Mouse (Mus musculus): ENCODE data around the gene Cacna1s.

The Cacna1s gene

GRCm38 (mm10) chr1:136050312-136051012, 2.1 kb upstream of the Cacna1s start, which contains the start of gene Ascl5:
Ascl5 (plus strand) TSS chr1:136050804.
- peak; percentile 72 for DNase-seq (ENCODE audit: extremely low read depth, insufficient read length, low spot score)

DNA sequence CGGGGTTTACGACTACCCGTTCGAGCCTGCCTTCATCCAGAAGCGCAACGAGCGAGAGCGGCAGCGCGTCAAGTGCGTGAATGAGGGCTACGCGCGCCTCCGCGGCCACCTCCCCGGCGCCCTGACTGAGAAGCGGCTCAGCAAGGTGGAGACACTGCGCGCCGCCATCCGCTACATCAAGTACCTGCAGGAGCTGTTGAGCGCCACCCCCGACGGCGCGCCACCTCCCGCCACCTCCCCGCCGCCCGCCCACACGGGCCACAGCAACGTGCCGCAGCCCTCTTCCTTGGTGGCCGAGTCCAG, 1.6 kb upstream of the Cacna1s start:
- peak; percentile 19 for DNase-seq (ENCODE audit: extremely low read depth, insufficient read length, low spot score)

DNA sequence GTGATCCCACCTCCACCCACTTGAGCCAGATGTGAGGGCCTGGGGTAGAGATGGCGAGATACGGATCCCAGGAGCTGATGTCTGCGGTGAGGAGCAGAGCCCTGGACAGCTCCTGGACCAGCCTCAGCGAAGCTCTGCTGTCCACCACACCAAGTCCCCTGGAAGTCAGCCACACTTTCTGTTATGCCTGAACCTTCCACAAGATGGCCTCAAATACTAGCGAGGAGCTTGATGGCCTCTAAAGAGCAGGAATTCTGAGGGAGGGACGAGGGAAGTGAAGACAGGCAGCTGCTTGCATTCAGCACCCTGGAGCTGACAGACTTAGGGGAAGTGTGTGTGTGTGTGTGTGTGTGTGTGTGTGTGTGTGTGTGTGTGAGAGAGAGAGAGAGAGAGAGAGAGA, 1.1 kb upstream of the Cacna1s start:
- DNase-seq (ENCODE audit: extremely low read depth, insufficient read length, low spot score) = peak; percentile 51

DNA sequence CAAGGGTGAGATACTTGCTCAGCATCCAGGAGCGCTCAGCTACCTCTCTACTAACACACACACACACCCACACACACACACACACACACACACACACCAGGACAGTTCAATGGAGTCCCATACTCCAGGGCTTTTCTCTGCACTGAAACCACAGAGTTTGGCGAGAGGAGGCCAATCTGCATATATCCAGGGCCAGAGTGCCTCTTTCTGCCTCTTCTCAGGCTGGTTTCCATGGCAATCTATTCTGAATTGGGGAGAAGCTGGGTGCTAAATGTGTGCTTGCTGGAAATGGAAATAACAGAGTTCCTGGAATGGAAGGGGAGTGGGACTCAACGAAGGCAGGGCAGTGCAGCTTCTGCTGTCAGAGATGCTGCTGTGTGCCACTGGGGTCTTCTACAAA, 3.2 kb downstream of the Cacna1s start:
- DNase-seq (ENCODE audit: extremely low read depth, insufficient read length, low spot score) = no peak

GRCm38 (mm10) chr1:136058594-136058993, 6.0 kb downstream of the Cacna1s start:
- DNase-seq (ENCODE audit: extremely low read depth, insufficient read length, low spot score) = no peak

DNA sequence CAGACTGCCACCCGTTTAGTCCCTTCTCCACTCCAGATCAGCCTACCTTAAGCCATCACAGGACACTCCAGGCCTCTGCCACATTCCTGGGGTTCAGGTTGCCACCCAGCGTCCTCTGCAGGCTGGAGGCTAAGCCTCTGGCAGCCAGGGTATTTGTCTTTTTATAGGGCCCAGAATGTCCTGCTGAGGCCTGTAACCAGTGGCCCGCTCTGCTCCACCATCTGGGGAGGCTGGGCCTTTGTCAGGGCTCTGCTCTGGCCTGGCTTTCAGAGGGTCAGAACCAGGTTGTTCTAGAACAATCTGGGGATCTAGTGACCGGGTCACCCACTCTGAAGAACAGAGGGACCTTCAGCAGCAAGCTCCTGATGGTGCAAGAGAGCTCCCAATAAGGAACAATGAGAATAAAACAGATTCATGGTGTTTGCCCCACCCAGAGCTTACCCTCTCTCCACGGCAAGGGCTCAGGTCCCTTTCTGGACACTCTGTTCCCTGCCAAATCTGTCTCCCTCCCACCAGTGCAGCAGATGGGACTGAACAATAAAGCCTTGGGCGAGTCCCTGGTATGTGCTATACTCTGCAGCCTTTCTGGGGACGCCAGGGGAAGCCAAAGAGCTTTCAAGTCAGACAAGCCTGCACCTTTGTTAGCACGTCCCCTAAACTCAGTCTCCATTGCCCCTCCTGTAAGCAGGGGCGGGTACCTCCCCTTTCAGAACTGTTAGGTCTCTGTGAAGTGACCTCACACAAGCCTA, 8.7 kb downstream of the Cacna1s start:
- no peak for DNase-seq (ENCODE audit: extremely low read depth, insufficient read length, low spot score)

GRCm38 (mm10) chr1:136061790-136062141, 9.2 kb downstream of the Cacna1s start:
- DNase-seq (ENCODE audit: extremely low read depth, insufficient read length, low spot score) = no peak

GRCm38 (mm10) chr1:136063991-136064390, 11.4 kb downstream of the Cacna1s start:
- DNase-seq (ENCODE audit: extremely low read depth, insufficient read length, low spot score) = no peak

GRCm38 (mm10) chr1:136066621-136067020, 14.1 kb downstream of the Cacna1s start:
- DNase-seq (ENCODE audit: extremely low read depth, insufficient read length, low spot score) = no peak

DNA sequence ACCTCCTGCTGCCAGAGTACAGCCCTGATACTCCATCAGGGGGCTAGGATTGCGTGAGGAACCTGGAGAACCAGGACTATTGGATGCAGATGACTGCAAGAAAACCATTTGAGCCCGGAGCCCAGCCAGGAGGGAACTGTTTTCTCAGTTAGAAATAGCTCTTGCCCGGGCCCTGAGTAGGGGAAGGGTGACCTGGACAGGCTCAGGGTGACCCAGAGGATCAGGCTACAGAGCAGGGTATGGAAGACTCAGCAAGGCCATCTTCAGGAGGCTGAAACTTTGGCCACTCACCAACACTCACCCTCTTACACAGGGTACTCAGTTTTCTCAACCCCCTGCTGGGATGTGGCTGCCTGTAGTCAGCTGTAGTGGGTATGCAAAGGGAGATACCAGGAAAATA, 15.0 kb downstream of the Cacna1s start:
- no peak for DNase-seq (ENCODE audit: extremely low read depth, insufficient read length, low spot score)

GRCm38 (mm10) chr1:136076086-136076485, 23.5 kb downstream of the Cacna1s start:
- peak; percentile 16 for DNase-seq (ENCODE audit: extremely low read depth, insufficient read length, low spot score)

GRCm38 (mm10) chr1:136077656-136078055, 25.1 kb downstream of the Cacna1s start:
- DNase-seq (ENCODE audit: extremely low read depth, insufficient read length, low spot score) = no peak

DNA sequence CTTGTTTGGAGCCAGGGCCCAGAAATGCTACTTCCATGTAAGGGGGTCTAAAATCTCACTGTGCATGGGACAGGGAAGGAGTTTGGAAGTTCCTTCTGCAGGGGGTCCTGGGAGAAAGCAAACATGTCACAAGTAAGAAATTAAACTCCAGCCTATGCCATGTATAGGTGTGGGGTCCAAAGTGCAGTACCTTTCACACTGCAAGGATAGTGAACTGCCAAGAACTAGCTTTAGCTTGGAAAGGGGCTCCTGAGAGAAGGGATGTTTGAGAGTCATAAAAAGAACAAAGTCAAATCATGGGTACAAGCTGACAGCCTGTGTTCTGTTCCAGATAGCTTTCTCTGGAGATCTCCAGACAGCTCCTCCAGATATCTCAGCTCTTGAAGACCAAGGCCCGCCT, 28.6 kb downstream of the Cacna1s start:
- no peak for DNase-seq (ENCODE audit: extremely low read depth, insufficient read length, low spot score)

DNA sequence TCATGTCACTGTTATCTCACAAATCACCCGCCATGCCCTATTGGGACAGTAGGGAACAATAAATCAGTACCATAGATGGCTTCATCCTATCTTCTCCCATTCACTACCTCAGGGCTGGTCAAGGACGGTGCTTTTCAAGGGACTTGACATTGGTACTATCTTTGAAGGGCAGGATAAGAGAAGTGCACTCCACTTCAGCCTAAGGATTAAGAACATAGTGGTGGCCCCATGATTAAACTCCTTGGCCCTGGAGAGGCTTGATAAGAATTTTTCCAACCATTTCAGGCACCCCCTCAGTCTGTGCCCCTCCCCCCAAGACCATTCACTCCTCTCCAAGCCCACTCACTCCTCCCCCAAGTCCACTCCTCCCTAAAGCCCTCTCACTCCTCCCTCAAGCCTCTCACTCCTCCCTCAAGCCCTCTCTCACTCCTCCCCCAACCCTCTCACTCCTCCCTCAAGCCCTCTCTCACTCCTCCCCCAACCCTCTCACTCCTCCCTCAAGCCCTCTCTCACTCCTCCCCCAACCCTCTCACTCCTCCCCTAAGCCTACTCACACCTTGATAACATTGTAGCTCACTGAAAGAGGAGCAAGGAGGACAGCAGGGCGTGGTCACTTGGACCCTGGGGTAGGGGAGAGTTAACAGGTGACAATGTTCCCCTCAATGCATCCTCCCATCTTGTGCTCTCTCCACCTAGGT, 33.6 kb downstream of the Cacna1s start:
- no peak for DNase-seq (ENCODE audit: extremely low read depth, insufficient read length, low spot score)

GRCm38 (mm10) chr1:136089368-136090165, 37.0 kb downstream of the Cacna1s start:
- no peak for DNase-seq (ENCODE audit: extremely low read depth, insufficient read length, low spot score)

DNA sequence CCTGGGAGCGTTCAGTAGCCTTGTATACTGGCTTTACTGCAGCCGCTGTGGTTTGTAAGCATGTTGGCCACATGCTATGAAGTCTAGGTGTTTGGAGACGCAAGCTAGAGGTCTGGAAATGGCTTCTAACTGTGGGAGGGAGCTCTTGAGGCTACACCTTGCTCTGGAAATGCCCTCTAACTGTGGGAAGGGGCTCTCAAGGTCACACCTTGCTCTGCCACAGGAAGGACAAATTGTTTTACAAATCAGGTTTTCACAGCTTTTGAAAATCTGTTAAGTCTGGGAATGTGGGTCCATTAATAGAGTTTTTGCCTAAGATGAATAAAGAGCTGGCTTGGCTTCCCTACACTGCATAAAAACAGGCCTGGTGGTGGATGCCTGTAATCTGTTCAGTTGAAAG, 41.2 kb downstream of the Cacna1s start:
- DNase-seq (ENCODE audit: extremely low read depth, insufficient read length, low spot score) = no peak

- DNase-seq (ENCODE audit: extremely low read depth, insufficient read length, low spot score) = no peak
These were observed 42.3 kb downstream of the Cacna1s start for GRCm38 (mm10) chr1:136094807-136095206.

DNA sequence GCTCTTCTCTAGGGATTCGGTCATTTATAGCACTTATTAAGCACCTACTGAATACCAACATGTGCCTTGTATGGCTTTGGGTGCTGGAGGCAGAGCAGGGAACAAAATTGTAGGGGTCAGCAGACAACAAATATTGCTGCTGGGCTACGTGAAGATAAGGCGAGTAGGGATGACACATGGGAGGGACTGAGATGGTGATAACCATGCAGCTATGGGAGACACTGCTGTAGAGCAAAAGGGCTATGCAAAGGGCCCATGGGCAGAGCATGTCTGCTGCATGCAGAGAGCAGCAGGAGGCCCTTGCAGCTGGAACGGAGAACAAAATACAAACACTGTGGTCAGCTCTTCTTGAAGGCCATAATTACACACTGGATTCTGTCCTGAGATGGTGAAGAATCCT, 49.5 kb downstream of the Cacna1s start:
- DNase-seq (ENCODE audit: extremely low read depth, insufficient read length, low spot score) = no peak

DNA sequence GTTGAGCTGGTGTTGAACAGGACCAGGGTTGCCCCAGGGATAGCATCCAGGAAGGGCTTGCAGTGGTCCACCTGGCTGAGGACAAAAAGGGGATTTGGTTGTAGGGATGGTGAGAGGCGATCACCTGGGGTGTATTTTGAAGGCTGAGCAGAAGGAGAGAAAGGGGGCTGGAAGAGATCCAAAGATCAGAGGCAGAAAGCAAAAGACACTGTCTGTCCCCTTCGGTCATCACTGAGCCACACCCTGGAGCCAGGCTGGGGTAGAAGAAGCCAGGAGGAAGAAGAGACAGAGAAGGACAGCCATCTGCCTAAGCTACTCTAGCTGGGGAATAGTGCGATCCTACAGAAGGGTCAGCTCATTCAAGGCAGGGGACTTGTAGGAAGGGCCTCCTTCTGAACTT, 50.0 kb downstream of the Cacna1s start:
- no peak for DNase-seq (ENCODE audit: extremely low read depth, insufficient read length, low spot score)

DNA sequence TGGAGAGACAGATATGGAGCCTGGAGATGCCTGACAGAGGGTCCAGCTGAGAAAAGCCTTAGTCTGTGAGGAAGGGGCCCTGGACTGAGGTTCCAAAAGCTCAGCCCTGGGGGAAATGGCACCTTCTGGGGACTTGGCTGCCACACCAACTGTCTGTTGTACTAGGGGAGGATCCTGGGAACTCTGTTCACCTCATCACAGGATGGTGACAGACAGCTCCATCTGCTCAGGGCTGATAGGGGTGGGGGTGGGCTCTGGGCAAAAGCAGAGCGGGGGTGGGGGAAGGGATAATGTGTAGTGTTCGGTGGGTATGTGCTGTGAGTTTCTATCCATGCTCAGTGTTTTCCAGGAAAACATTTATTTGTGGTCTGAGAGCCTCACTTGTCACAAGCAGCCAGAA, 50.4 kb downstream of the Cacna1s start:
- DNase-seq (ENCODE audit: extremely low read depth, insufficient read length, low spot score) = no peak

DNA sequence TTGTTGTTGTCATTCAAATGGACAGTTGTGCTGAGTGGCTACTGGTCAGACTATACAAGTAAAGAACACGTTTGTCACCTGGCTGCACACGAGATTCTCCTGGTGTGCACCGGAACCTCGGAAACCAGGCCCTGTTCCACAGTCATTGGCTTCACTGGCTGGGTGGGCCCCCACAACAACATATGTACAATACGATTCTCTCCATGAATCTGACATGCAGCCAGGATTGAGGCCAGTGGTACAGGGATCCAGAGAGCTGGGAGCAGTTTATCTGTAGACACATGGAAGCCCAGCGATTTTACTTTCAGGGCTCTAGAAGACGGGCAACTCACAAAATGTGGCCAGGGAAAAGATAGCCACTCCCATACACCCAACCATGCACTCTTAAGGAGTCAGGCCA, 51.1 kb downstream of the Cacna1s start:
- DNase-seq (ENCODE audit: extremely low read depth, insufficient read length, low spot score) = no peak

Data from 3134 (cell line).